In the genomic region with DNA sequence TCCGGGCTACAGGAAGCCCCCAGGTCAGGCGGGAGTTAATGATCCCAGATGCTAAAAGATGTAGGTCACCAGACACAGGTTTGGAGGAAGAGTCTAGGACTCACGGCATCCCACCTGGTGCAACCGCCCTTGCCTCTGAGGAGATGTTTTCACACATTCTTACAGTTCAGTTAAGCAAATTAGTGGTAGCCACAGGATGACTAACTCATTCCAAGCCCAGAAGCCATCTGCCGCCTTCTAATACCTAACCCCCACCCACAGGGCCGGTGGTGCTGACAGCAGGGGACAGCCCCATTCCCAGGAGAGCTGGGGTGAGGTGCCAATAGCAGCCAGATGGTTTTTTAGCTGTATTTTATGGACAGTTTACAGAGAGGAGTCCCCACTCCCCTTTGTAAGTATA, we compare ENCODE assay signal across 11 mouse cellular contexts. TPM values are rescaled to one million over a fixed set of nuclear protein-coding genes. Genes with fewer than 3 reads are reported as not detected.
DNase-seq lines count a peak whose midpoint lies in the region; ATAC-seq lines count a peak whose summit lies in the region.
"Had no signal": no experiment of that assay in that cellular context is flagged by ENCODE, and none has a peak within 500 bp of the region (broad histone marks: within the 10 kb centered on the region; RNA-seq: fewer than 3 reads in every experiment).

No protein-coding gene starts in this region.

- DNase-seq in heart, embryonic 10.5 days (ENCODE audit: low spot score) = no peak
- DNase-seq in heart, postnatal 36 days = no peak
- no peak for DNase-seq in neural tube, embryonic 11.5 days (ENCODE audit: low spot score)
- DNase-seq in neural tube, embryonic 10.5 days (ENCODE audit: extremely low spot score, low spot score) = no peak
- peak; percentile 35 for DNase-seq in thymus, postnatal 25 days
- DNase-seq in layer of hippocampus, adult 11-12 months (ENCODE audit: low spot score) = no peak
- DNase-seq in frontal cortex, postnatal 36 days (ENCODE audit: low spot score in 2 of 2) = no peak
- DNase-seq: kidney, adult 8-10 months had no signal

- ATAC-seq in neural tube, embryonic 11.5 days (ENCODE audit: insufficient read depth, low FRiP score, low TSS enrichment) = no peak
- no peak for ATAC-seq in intestine, embryonic 15.5 days
- ATAC-seq: lung, postnatal 0 days had no signal

- 0 out of 2 replicates have a peak overlapping the region, but pooled peaks have one; percentile 12 for H3K4me2 ChIP-seq in neural tube, embryonic 11.5 days (ENCODE audit: low read depth)
- peak overlapping the region; percentile 96; the same call in 1 of the 2 replicates for H3K4me2 ChIP-seq in intestine, embryonic 15.5 days (replicated peaks)

- no peak overlapping the region for H3K9ac ChIP-seq in neural tube, embryonic 11.5 days (ENCODE audit: low read length)
- H3K9ac ChIP-seq in intestine, embryonic 15.5 days = no peak overlapping the region
- H3K9ac ChIP-seq: forebrain, embryonic 12.5 days had no signal

- 0 out of 2 replicates have a peak, but pooled peaks cover 11% of the 10 kb centered on the region for H3K27me3 ChIP-seq in heart, embryonic 10.5 days (ENCODE audit: insufficient read depth, poor library complexity, severe bottlenecking)
- peaks cover 26% of the 10 kb centered on the region for H3K27me3 ChIP-seq in neural tube, embryonic 11.5 days (ENCODE audit: control insufficient read depth, insufficient read depth, low read length)
- peaks cover 7% of the 10 kb centered on the region; the same call in 1 of the 2 replicates for H3K27me3 ChIP-seq in intestine, embryonic 15.5 days (replicated peaks)

- no peaks in the 10 kb centered on the region for H3K9me3 ChIP-seq in heart, embryonic 10.5 days
- H3K9me3 ChIP-seq in neural tube, embryonic 11.5 days (ENCODE audit: control insufficient read depth, low read length) = no peaks in the 10 kb centered on the region
- H3K9me3 ChIP-seq in intestine, embryonic 15.5 days = no peaks in the 10 kb centered on the region
- H3K9me3 ChIP-seq: forebrain, embryonic 12.5 days had no signal

- intact Hi-C loops in heart, postnatal 36 days (cut with DNase I) = loop anchor here (2.0 kb wide), 1 partner anchor 29 kb away; no protein-coding TSS in a partner anchor

- peaks cover 15% of the 10 kb centered on the region for H3K36me3 ChIP-seq in heart, embryonic 10.5 days
- no peaks in the 10 kb centered on the region for H3K36me3 ChIP-seq in neural tube, embryonic 11.5 days (ENCODE audit: control insufficient read depth, insufficient read depth, low read length)
- no peaks in the 10 kb centered on the region for H3K36me3 ChIP-seq in intestine, embryonic 15.5 days
- H3K36me3 ChIP-seq: forebrain, embryonic 12.5 days had no signal

- H3K4me3 ChIP-seq in heart, embryonic 10.5 days = peak overlapping the region; percentile 95
- no peak overlapping the region for H3K4me3 ChIP-seq in neural tube, embryonic 11.5 days (ENCODE audit: low read depth, low read length)
- H3K4me3 ChIP-seq in intestine, embryonic 15.5 days (replicated peaks) = no peak overlapping the region
- H3K4me3 ChIP-seq: forebrain, embryonic 12.5 days had no signal

- 36% methylated on average over 6 of the region's 6 CpGs for WGBS in heart, embryonic 10.5 days
- 63% methylated on average over 6 of the region's 6 CpGs for WGBS in neural tube, embryonic 11.5 days
- 71% methylated on average over 6 of the region's 6 CpGs for WGBS in intestine, embryonic 15.5 days

- peaks cover 85% of the 10 kb centered on the region for H3K4me1 ChIP-seq in heart, embryonic 10.5 days
- H3K4me1 ChIP-seq in neural tube, embryonic 11.5 days (ENCODE audit: control insufficient read depth, insufficient read depth, low read length) = peaks cover 25% of the 10 kb centered on the region
- peaks cover 60% of the 10 kb centered on the region for H3K4me1 ChIP-seq in intestine, embryonic 15.5 days (replicated peaks)

- peak overlapping the region; percentile 95 for H3K27ac ChIP-seq in heart, embryonic 10.5 days
- H3K27ac ChIP-seq in neural tube, embryonic 11.5 days (ENCODE audit: low read depth, low read length) = no peak overlapping the region
- no peak overlapping the region for H3K27ac ChIP-seq in intestine, embryonic 15.5 days
- H3K27ac ChIP-seq: forebrain, embryonic 12.5 days had no signal

RNA-seq across cellular contexts. Expression of a gene that starts 3.8 kb away (rescaled TPM):
- 5.7 and 12.8 TPM in 2 replicates for polyA plus RNA-seq in heart, embryonic 10.5 days (2016; fragmentation: Nextera tagmentation; extraction: Ambion mirVana)
- 10 to 100 TPM; 23.1 to 30.0 TPM for total RNA-seq in heart, postnatal 36 days (2021)
- polyA plus RNA-seq in neural tube, embryonic 11.5 days (2014; fragmentation: Nextera tagmentation; extraction: Ambion mirVana) = 1.2 and 1.5 TPM in 2 replicates
- polyA plus RNA-seq in intestine, embryonic 15.5 days (2015; fragmentation: Nextera tagmentation; extraction: Ambion mirVana) = 4.9 and 5.2 TPM in 2 replicates
